Mouse (Mus musculus): ENCODE results near the gene March4. TPM values are rescaled to one million over a fixed set of nuclear protein-coding genes. Genes with fewer than 3 reads are reported as not detected.

March4 gene
- polyA plus RNA-seq, 1 experiment from 2014 or later: 0.04 TPM

- ATAC-seq (ENCODE audit: insufficient number of reproducible peaks, insufficient read depth, low FRiP score, low TSS enrichment): no peak
- Histone ChIP-seq H3K4me3 (no peak overlapping the region), H3K4me2 (replicated peaks) (no peak overlapping the region), H3K9ac (no peak overlapping the region), H3K36me3 (no peaks in the 10 kb centered on the region), H3K9me3 (0 out of 2 replicates have a peak, but pooled peaks cover 4% of the 10 kb centered on the region), H3K27ac (no peak overlapping the region), H3K4me1 (no peaks in the 10 kb centered on the region), H3K27me3 (no peaks in the 10 kb centered on the region)
- WGBS: 54% methylated on average over 5 of the region's 5 CpGs
Measured at GRCm38 (mm10) chr1:72468466-72469003, 68.2 kb downstream of the March4 start.

DNA sequence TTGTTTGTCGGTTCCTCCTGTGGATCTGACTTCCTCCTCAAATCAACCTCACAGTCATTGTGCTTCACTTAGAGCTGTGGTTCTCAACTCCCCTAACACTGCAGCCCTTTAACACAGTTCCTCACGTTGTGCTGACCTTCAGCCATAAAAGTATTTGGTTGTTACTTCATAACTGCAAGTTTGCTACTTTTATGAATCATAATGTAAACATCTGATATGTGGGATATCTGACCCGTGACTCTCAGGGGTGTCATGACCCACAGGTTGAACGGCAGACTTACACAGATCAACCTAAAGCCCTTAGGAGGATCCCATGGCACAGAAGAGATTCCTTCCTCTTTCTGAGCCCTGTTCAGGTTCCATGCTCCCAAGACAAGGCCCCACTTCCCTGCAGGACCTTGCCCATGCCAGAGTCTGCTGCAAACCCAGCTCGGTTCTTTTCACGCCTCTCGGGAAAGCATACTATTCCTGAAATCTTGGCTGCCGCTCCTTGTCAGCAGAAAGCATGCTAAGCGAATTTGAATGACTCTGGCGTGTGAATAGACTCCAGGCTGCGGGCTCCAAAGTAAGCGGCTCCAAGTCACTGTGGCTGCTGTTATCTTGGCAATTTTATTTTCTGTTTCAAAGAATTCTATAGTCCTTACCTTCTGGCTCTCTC lies 71.7 kb downstream of the March4 start:
- H3K27ac ChIP-seq: no peak overlapping the region
- no peaks in the 10 kb centered on the region for H3K27me3 ChIP-seq
- ATAC-seq (ENCODE audit: insufficient number of reproducible peaks, insufficient read depth, low FRiP score, low TSS enrichment): no peak
- no peaks in the 10 kb centered on the region for H3K36me3 ChIP-seq
- no peak overlapping the region for H3K4me3 ChIP-seq
- H3K9ac ChIP-seq: no peak overlapping the region
- no peaks in the 10 kb centered on the region for H3K4me1 ChIP-seq
- WGBS: 47% methylated on average over 12 of the region's 12 CpGs
- no peak overlapping the region for H3K4me2 ChIP-seq (replicated peaks)
- no peaks in the 10 kb centered on the region for H3K9me3 ChIP-seq

- ATAC-seq (ENCODE audit: insufficient number of reproducible peaks, insufficient read depth, low FRiP score, low TSS enrichment): no peak
- H3K27me3 ChIP-seq: no peaks in the 10 kb centered on the region
- H3K36me3 ChIP-seq: no peaks in the 10 kb centered on the region
- no peak overlapping the region for H3K27ac ChIP-seq
- no peak overlapping the region for H3K4me2 ChIP-seq (replicated peaks)
- 71% methylated on average over 6 of the region's 6 CpGs for WGBS
- no peak overlapping the region for H3K4me3 ChIP-seq
- no peaks in the 10 kb centered on the region for H3K4me1 ChIP-seq
- no peaks in the 10 kb centered on the region for H3K9me3 ChIP-seq
- H3K9ac ChIP-seq: no peak overlapping the region
Measured at GRCm38 (mm10) chr1:72462516-72462915, 74.2 kb downstream of the March4 start.

- H3K9ac ChIP-seq: no peak overlapping the region
- no peaks in the 10 kb centered on the region for H3K27me3 ChIP-seq
- H3K4me2 ChIP-seq (replicated peaks): no peak overlapping the region
- WGBS: 85% methylated on average over 4 of the region's 4 CpGs
- H3K4me1 ChIP-seq: no peaks in the 10 kb centered on the region
- no peaks in the 10 kb centered on the region for H3K9me3 ChIP-seq
- H3K27ac ChIP-seq: no peak overlapping the region
- H3K36me3 ChIP-seq: no peaks in the 10 kb centered on the region
- no peak for ATAC-seq (ENCODE audit: insufficient number of reproducible peaks, insufficient read depth, low FRiP score, low TSS enrichment)
- no peak overlapping the region for H3K4me3 ChIP-seq
Measured at GRCm38 (mm10) chr1:72457652-72458051, 79.1 kb downstream of the March4 start.

DNA sequence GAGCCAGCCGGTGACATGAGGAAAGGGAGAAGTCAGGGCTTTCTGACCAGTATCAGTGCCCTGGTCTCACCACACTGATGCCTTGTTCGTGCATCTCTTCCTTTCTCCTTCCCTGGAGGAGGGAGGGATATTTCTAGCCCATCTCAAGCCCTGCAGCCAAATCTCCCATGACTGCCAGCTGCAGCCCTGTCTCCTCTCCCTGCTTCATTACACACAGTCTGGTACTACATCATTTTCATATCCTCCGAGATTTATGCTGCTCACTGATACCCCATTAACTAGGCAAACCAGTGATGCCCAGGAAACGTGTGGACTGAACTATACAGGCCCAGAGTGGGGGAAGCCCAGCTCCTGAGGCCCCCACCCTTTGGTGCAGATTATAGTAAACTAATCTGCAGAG lies 80.8 kb downstream of the March4 start:
- H3K27me3 ChIP-seq: 0 out of 2 replicates have a peak, but pooled peaks cover 2% of the 10 kb centered on the region
- no peak overlapping the region for H3K4me2 ChIP-seq (replicated peaks)
- no peak for ATAC-seq (ENCODE audit: insufficient number of reproducible peaks, insufficient read depth, low FRiP score, low TSS enrichment)
- H3K9ac ChIP-seq: no peak overlapping the region
- H3K4me1 ChIP-seq: no peaks in the 10 kb centered on the region
- H3K36me3 ChIP-seq: no peaks in the 10 kb centered on the region
- H3K27ac ChIP-seq: no peak overlapping the region
- WGBS: 72% methylated on average over 4 of the region's 4 CpGs
- no peaks in the 10 kb centered on the region for H3K9me3 ChIP-seq
- no peak overlapping the region for H3K4me3 ChIP-seq

- no peaks in the 10 kb centered on the region for H3K4me1 ChIP-seq
- H3K9me3 ChIP-seq: no peaks in the 10 kb centered on the region
- H3K9ac ChIP-seq: no peak overlapping the region
- H3K27me3 ChIP-seq: 0 out of 2 replicates have a peak, but pooled peaks cover 2% of the 10 kb centered on the region
- no peak for ATAC-seq (ENCODE audit: insufficient number of reproducible peaks, insufficient read depth, low FRiP score, low TSS enrichment)
- H3K27ac ChIP-seq: no peak overlapping the region
- no peak overlapping the region for H3K4me2 ChIP-seq (replicated peaks)
- WGBS: 73% methylated on average over 6 of the region's 6 CpGs
- H3K36me3 ChIP-seq: no peaks in the 10 kb centered on the region
- H3K4me3 ChIP-seq: no peak overlapping the region
Measured at GRCm38 (mm10) chr1:72454733-72455201, 82.0 kb downstream of the March4 start.

GRCm38 (mm10) chr1:72452839-72453238 lies 83.9 kb downstream of the March4 start:
- no peak for ATAC-seq (ENCODE audit: insufficient number of reproducible peaks, insufficient read depth, low FRiP score, low TSS enrichment)
- Histone ChIP-seq H3K4me3 (no peak overlapping the region), H3K4me1 (no peaks in the 10 kb centered on the region), H3K9ac (no peak overlapping the region), H3K27me3 (0 out of 2 replicates have a peak, but pooled peaks cover 2% of the 10 kb centered on the region), H3K36me3 (no peaks in the 10 kb centered on the region), H3K4me2 (replicated peaks) (no peak overlapping the region), H3K9me3 (no peaks in the 10 kb centered on the region), H3K27ac (no peak overlapping the region)
- 85% methylated on average over 2 of the region's 2 CpGs for WGBS

GRCm38 (mm10) chr1:72450790-72451189 lies 85.9 kb downstream of the March4 start:
- 67% methylated on average over 4 of the region's 4 CpGs for WGBS
- no peak overlapping the region for H3K9ac ChIP-seq
- ATAC-seq (ENCODE audit: insufficient number of reproducible peaks, insufficient read depth, low FRiP score, low TSS enrichment): no peak
- no peaks in the 10 kb centered on the region for H3K9me3 ChIP-seq
- no peak overlapping the region for H3K4me3 ChIP-seq
- no peak overlapping the region for H3K27ac ChIP-seq
- H3K4me2 ChIP-seq (replicated peaks): no peak overlapping the region
- H3K27me3 ChIP-seq: 0 out of 2 replicates have a peak, but pooled peaks cover 2% of the 10 kb centered on the region
- no peaks in the 10 kb centered on the region for H3K4me1 ChIP-seq
- H3K36me3 ChIP-seq: no peaks in the 10 kb centered on the region

GRCm38 (mm10) chr1:72449752-72450151 lies 87.0 kb downstream of the March4 start:
- 75% methylated on average over 3 of the region's 3 CpGs for WGBS
- Histone ChIP-seq H3K9me3 (no peaks in the 10 kb centered on the region), H3K27me3 (0 out of 2 replicates have a peak, but pooled peaks cover 2% of the 10 kb centered on the region), H3K4me1 (no peaks in the 10 kb centered on the region), H3K4me2 (replicated peaks) (no peak overlapping the region), H3K36me3 (no peaks in the 10 kb centered on the region), H3K27ac (no peak overlapping the region), H3K9ac (no peak overlapping the region), H3K4me3 (no peak overlapping the region)
- ATAC-seq (ENCODE audit: insufficient number of reproducible peaks, insufficient read depth, low FRiP score, low TSS enrichment): no peak

GRCm38 (mm10) chr1:72442747-72443146 lies 94.0 kb downstream of the March4 start:
- no peak for ATAC-seq (ENCODE audit: insufficient number of reproducible peaks, insufficient read depth, low FRiP score, low TSS enrichment)
- Histone ChIP-seq H3K4me2 (replicated peaks) (no peak overlapping the region), H3K9me3 (no peaks in the 10 kb centered on the region), H3K4me1 (no peaks in the 10 kb centered on the region), H3K9ac (no peak overlapping the region), H3K4me3 (no peak overlapping the region), H3K36me3 (no peaks in the 10 kb centered on the region), H3K27me3 (no peaks in the 10 kb centered on the region), H3K27ac (no peak overlapping the region)
- 91% methylated on average over 2 of the region's 2 CpGs for WGBS

DNA sequence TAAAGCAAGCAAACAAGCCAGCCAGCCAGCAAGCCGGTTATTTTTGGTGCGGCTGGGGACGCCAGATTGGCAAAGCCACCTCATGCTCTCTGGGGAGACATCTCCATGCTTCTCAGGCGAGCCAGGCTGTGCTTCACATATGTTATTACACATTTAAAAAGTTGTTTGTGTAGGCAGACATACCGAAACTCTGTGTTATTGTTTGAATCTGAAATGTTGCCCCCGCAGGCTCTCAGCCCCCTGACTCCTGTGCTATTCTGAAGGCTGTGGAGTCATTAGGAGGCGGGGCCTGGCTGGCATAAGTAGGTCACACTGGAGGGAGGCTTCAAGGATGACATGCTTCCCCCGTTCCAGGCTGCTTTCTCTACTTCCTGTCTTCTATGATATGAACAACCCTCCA lies 97.6 kb downstream of the March4 start:
- 74% methylated on average over 8 of the region's 8 CpGs for WGBS
- no peaks in the 10 kb centered on the region for H3K36me3 ChIP-seq
- H3K4me1 ChIP-seq: no peaks in the 10 kb centered on the region
- ATAC-seq (ENCODE audit: insufficient number of reproducible peaks, insufficient read depth, low FRiP score, low TSS enrichment): no peak
- no peak overlapping the region for H3K27ac ChIP-seq
- no peak overlapping the region for H3K4me3 ChIP-seq
- H3K9ac ChIP-seq: no peak overlapping the region
- no peak overlapping the region for H3K4me2 ChIP-seq (replicated peaks)
- no peaks in the 10 kb centered on the region for H3K9me3 ChIP-seq
- no peaks in the 10 kb centered on the region for H3K27me3 ChIP-seq

- Histone ChIP-seq H3K27me3 (no peaks in the 10 kb centered on the region), H3K9ac (no peak overlapping the region), H3K4me2 (replicated peaks) (no peak overlapping the region), H3K4me1 (no peaks in the 10 kb centered on the region), H3K27ac (no peak overlapping the region), H3K9me3 (no peaks in the 10 kb centered on the region), H3K4me3 (no peak overlapping the region), H3K36me3 (no peaks in the 10 kb centered on the region)
- no peak for ATAC-seq (ENCODE audit: insufficient number of reproducible peaks, insufficient read depth, low FRiP score, low TSS enrichment)
- 75% methylated on average over 5 of the region's 5 CpGs for WGBS
Measured at GRCm38 (mm10) chr1:72436967-72437366, 99.8 kb downstream of the March4 start.

Measured in embryonic facial prominence, embryonic 12.5 days (tissue).